Mouse (Mus musculus) gastrocnemius, adult 2 months (tissue): Measurements from ENCODE around the gene Lclat1. TPM values are rescaled to one million over a fixed set of nuclear protein-coding genes. Genes with fewer than 3 reads are reported as not detected.

Source experiments
- DNase-seq: peaks from one replicate; pipeline ENCODE4 v3.0.0; 2022
- H3K27ac ChIP-seq: fragments of 200-600 bp; 2 replicates; pipeline ENCODE4 v1.8.1; 2022; ENCODE audit warnings: mild to moderate bottlenecking
- H3K4me3 ChIP-seq: fragments of 200-600 bp; 2 replicates; pipeline ENCODE4 v1.8.1; 2022; ENCODE audit warnings: mild to moderate bottlenecking, moderate library complexity
- CTCF ChIP-seq: fragments of 200-600 bp; IDR thresholded peaks from 2 replicates; pipeline ENCODE4 v1.8.1; 2022; ENCODE audit warnings: antibody characterized with exemption, mild to moderate bottlenecking, moderate library complexity
- intact Hi-C: fragments of 180-260 bp; cut with DNase I; formaldehyde crosslinking; loops from one replicate; pipeline ENCODE4 v1.15.1; 2025
- total RNA-seq, 2 experiments: library from RNA; stranded (reverse); gene quantifications; 2 replicates each; pipeline ENCODE4 v1.2.3; 2021

Gene Lclat1
- total RNA-seq, 2 experiments from 2014 or later = 14.6 to 17.8 TPM

DNA sequence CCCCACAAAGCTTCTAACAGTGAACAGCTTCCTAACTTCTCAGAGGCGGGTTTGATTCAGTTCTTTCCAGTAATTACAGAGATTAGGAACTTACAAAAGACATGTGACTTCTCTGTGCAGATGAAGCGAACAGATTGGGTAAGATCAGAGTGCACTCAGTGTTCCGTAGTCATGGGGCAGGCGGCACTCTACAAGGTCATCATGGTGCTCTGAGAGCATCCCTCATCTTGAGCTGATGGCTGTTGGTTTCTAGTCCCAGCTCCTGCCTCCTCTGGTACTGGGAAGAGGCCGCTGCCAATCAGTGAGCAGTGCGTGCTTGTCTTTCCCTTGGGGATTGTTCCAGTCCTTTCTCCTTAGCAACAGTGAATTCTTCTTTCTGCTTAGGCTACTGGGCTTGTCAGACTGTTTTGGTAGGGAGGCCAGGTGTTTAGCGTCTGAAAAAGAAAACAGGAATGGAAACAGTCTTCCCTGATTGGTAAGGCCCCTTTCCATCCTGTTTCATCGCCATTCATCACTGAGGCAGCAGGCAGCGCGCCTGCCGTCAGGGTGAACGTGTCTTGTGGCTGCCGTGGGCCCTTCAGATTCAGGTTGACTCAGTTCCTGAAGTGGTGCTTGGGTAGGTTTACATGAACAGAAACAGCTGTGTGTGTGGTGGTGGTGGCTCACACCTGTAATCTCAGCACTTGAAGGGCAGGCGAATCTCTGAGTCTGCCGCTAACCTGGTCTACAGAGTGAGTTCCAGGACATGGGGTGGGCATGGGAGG, 54.8 kb downstream of the Lclat1 start:
- no peak overlapping the region for H3K27ac ChIP-seq
- DNase-seq = no peak

DNA sequence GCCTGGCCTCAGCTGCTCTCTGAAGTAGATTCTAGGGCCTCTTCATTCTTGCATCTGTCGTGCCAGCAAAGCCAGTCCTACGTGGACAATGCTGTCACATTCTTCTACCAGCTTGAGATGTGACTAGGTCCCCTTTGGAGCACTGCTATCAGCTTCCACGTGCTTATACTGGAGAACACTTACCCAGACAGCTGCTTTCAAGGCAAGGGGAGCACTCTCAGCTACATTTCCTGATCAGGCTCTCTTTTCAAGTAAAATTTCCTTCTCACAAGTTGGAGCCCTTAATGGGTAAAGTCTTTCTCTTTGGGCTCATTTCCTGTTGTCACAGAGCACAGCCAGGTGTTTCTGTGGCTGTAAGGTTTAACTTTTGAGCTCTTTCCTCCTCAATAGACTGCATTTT, 55.8 kb downstream of the Lclat1 start:
- no peak overlapping the region for H3K27ac ChIP-seq
- no peak for TF ChIP-seq CTCF
- no peak overlapping the region for H3K4me3 ChIP-seq
- no peak for DNase-seq
- intact Hi-C loops = no loop called here

More for the DNA sequence above, 54.8 kb downstream of the Lclat1 start:
- H3K4me3 ChIP-seq = no peak overlapping the region
- intact Hi-C loops = no loop called here
- no peak for TF ChIP-seq CTCF

DNA sequence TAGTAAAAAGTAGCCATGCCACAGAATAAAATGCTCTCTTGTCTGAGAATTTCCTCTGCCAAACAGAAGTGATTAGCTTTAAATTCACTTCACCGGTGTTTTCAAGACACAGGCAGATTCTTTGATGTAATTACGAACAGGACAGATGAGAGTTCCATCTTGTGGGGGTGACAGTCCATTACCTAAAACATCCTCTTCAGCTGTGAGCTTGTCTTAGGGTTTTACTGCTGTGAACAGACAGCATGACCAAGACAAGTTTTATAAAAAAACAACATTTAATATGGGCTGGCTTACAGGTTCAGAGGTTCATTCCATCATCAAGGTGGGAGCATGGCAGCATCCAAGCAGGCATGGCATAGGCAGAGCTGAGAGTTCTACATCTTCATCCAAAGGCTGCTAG, 56.3 kb downstream of the Lclat1 start:
- intact Hi-C loops = no loop called here
- Histone ChIP-seq H3K27ac (no peak overlapping the region), H3K4me3 (no peak overlapping the region)
- no peak for TF ChIP-seq CTCF
- no peak for DNase-seq

DNA sequence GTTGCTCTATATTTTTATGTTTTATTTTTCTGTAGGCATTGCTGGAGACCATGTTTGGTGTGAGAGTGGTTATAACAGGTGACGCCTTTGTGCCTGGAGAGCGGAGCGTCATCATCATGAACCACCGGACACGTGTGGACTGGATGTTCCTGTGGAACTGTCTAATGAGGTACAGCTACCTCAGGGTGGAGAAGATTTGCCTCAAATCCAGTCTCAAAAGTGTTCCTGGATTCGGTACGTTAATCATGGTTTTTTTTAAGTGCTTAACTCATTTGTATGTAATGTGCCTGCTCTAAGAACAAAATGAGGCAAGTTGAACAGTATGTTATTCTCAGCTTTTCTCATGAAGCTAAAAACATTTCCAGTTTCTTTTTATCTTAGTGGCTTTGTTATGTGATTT, 61.7 kb downstream of the Lclat1 start:
- no peak for DNase-seq
- no peak for TF ChIP-seq CTCF
- intact Hi-C loops = no loop called here
- Histone ChIP-seq H3K27ac (no peak overlapping the region), H3K4me3 (no peak overlapping the region)

DNA sequence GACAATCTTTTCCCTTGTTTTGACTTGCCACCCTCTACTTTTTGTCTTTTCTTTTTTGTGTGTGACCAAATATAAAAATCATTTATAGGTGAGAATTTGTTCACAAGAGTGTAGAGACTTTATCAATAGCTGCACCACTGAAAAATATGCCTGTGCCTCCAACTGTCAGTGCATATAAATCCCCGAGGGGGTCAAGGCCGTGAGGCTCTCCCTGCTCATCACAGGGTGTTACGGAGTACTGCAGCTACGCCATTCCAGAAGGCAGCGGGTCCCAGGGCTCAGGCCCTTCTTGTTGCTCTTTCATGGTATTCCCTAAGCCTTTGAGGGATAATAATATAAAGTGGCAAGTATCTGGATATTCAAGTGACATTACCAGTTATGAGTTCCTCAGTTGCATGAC, 62.4 kb downstream of the Lclat1 start:
- intact Hi-C loops = no loop called here
- H3K27ac ChIP-seq = no peak overlapping the region

DNA sequence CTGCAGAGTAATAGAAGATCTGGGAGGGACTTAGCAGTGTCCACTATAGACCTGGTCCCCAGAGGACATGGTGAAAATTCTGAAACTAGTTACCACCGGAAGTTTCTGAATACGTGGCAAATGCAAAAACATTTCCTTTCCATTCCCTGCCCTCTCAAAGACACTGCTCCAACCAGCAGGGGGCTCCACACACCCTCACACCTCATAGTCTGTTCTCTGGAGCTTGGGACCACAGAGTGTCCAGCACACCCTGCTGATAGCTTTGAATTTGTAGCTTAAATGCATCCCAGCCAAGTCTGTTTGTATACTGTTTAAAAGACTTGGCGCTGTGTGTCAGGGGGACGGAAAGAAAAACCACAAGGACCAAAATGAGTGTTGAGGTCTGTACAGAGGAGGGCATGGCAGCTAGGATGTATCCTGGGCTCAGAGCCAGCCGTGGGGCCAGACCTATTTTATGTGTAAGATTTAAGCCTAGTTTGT, 66.3 kb downstream of the Lclat1 start:
- DNase-seq = peak; percentile 73
- Histone ChIP-seq H3K4me3 (no peak overlapping the region), H3K27ac (no peak overlapping the region)
- TF ChIP-seq CTCF = peak; percentile 70
- intact Hi-C loops = loop anchor here (2.0 kb wide), 1 partner anchor 123 kb away; no protein-coding TSS in a partner anchor

More for the DNA sequence above, 62.4 kb downstream of the Lclat1 start:
- no peak for TF ChIP-seq CTCF
- no peak overlapping the region for H3K4me3 ChIP-seq
- DNase-seq = no peak

DNA sequence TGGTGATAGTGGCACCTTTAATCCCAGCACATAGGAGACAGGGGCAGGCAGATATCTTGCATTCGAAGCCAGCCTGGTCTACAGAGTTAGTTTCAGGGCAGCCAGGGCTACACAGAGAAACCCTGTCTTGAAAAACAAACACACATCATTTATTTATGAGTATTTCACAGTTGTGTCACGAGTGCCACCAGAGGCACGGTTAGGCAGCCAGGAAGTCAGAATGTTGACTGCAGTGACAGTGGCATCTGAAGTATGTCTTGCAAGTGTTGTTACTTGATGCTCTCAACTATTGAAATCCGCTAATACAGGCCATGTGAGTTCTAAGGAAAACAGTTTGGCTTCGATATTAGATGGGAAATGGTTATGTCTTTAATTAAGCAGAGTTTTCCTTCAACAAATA, 67.9 kb downstream of the Lclat1 start:
- Histone ChIP-seq H3K4me3 (no peak overlapping the region), H3K27ac (no peak overlapping the region)
- DNase-seq = no peak
- no peak for TF ChIP-seq CTCF
- intact Hi-C loops = loop anchor here (2.0 kb wide), 1 partner anchor 121 kb away; no protein-coding TSS in a partner anchor

DNA sequence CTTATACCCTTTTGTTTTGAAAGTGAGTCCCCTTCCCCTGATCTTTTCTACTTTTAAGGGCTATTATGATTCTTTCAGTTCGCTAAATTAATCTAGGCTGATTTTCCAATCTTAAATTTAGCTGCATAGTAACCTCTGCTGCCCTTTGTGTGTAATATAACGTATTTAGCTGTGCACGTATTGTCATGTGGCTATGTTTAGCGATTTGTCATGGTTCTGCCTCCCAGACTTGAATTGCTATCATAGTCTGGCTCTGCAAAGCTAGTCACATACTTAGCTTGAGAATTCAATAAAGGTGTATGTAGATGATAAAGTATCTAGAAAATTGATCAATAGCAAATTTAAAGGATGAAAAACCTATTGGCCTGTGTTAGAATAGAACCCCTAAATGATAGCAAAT, 69.3 kb downstream of the Lclat1 start:
- no peak for TF ChIP-seq CTCF
- no peak overlapping the region for H3K4me3 ChIP-seq
- no peak overlapping the region for H3K27ac ChIP-seq
- DNase-seq = no peak
- intact Hi-C loops = no loop called here

DNA sequence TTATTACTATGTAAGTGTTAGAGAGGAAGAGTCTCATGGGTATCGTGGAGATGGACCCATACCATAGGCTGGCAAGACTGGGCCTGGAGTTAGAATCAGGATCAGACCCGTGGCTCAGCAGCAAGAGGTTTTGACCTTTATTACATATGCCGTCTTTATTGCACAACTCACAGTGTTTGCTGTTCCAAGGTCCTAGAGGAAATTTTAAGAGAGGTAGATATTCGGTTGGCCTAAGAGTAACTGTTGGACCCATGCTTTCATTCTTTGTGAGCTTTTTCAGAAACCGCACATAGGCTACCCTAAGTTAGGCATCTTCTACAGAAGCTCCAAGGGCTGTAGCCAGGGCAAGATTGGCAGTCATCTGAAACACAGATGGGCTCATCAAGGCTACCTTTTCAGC, 79.1 kb downstream of the Lclat1 start:
- TF ChIP-seq CTCF = no peak
- no peak for DNase-seq
- no peak overlapping the region for H3K4me3 ChIP-seq
- peak overlapping the region; percentile 40; the same call in 1 of the 2 replicates for H3K27ac ChIP-seq
- intact Hi-C loops = no loop called here

DNA sequence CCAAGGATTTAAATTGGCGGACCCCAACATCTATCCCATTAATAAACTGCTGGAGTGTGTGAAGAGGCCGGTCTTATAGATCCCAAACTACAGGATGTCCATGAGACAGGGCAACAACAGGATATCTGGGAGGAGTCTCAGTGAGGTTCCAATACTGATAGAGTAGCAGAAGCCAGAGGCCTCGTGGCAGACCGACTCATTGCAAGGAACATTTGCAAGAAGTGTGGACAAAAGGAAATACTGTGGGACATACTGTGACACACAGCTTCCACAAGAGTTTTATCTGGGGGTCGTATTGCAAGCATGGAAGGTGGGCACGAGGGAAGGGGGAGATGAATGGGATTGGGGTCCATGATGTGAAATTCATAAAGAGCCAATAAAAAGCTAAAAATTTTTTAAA, 86.4 kb downstream of the Lclat1 start:
- no peak for TF ChIP-seq CTCF
- intact Hi-C loops = no loop called here
- no peak for DNase-seq
- Histone ChIP-seq H3K27ac (no peak overlapping the region), H3K4me3 (no peak overlapping the region)

DNA sequence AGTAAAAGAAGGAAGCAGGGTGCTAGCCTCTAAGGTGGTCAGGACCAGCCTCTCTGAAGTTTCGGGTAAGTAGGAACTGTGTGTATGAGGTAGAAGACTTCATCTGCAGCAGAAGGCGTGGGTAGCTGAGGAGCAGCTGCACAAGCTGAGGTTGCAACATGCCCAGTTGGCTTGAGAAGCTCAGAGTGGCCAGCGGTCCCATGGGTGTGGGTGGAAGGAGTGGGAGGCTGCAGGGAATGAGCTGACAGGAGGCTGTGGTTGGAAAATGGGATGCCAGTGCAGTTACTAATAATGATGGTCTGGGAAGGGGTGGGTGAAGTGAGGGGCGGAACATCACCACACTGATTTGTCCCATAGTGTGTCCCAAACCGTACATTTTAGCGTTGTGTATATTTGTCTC, 86.8 kb downstream of the Lclat1 start:
- TF ChIP-seq CTCF = no peak
- Histone ChIP-seq H3K4me3 (no peak overlapping the region), H3K27ac (peak overlapping the region; percentile 78)
- intact Hi-C loops = no loop called here
- peak; percentile 74 for DNase-seq

DNA sequence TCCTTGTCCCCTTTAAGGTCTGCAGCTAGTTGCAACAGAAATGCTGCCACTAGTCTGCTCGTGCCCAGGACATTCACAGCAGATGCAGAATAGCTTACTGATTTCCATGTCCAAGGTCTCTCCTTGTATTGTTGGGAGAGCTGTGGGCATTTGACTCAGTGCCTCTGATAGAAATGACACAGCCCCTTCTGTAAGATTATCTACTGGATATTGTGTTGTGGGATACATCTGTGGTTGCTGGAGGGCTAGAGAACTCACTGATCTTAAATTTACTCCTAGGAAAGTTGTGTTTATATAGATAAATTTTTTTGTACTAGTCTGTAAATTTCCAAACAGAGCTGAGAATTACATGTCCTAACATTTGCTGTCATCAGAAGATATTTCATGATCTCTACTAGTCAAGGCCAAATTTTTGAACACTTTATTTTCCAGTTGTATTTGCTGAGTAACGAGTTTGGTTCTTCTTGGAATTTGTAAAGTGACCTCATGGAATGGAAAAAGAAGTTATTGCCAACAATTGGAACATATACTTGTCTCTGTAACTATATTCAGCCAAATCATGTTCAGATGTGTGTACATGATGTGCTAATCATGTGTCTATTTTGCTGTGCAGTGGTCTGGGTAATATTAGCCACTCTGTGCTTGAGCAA, 87.4 kb downstream of the Lclat1 start:
- no peak overlapping the region for H3K4me3 ChIP-seq
- H3K27ac ChIP-seq = peak overlapping the region; percentile 78
- TF ChIP-seq CTCF = no peak
- no peak for DNase-seq
- intact Hi-C loops = no loop called here

DNA sequence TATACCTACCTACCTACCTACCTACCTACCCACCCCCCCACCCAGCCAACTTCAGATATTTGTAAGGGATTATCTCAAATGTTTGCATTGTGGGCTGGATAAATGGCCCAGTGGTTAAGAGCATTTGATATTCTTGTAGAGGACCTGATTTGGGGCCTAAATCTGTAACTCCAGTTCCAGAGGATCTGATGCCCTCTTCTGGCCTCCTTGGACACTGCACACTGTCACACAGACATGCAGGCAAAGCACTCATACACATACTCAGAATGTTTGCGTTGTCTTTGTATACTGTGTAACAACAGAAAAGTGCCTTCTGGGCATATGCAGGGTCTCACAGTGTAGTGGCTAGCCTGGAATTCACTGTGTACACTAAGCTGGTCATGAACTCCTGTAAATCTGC, 88.4 kb downstream of the Lclat1 start:
- H3K4me3 ChIP-seq = no peak overlapping the region
- DNase-seq = no peak
- peak; percentile 44 for TF ChIP-seq CTCF
- no peak overlapping the region for H3K27ac ChIP-seq
- intact Hi-C loops = no loop called here
